Mouse (Mus musculus) forebrain, embryonic 14.5 days (tissue): ENCODE measurements at regions not wholly inside any gene's neighbourhood (a gene's known extent, or its start where the extent isn't known, plus 50 kb on each side); places are given as distances from the start of the nearest gene placed in this dataset.
A peak's percentile ranks its signal among the peaks of the same experiment; 100 is the strongest.

Experiments
- ATAC-seq: fragments of 200-750 bp; cut with Nextera tagmentation; 2 replicates; pipeline ENCODE4 v1.8.0; 2017; ENCODE audit warnings: mild to moderate bottlenecking, moderate library complexity
- DNase-seq: peaks from one replicate; pipeline ENCODE4 v3.0.0-alpha.2; 2015; ENCODE audit warnings: low spot score
- H3K27ac ChIP-seq: fragments of 300-500 bp; sonication (generic); 2 replicates; pipeline ENCODE4 v1.5.1; 2014; ENCODE audit warnings: low read depth, mild to moderate bottlenecking, control low read depth, low read length, moderate library complexity
- H3K27me3 ChIP-seq: fragments of 300-500 bp; sonication (generic); replicated peaks from 2 replicates; pipeline ENCODE4 v1.6.1; 2014; ENCODE audit warnings: low read length, control low read depth, mixed read lengths; ENCODE audit not compliant: control insufficient read depth, insufficient read depth
- H3K36me3 ChIP-seq: fragments of 300-500 bp; sonication (generic); 2 replicates; pipeline ENCODE4 v1.6.1; 2014; ENCODE audit warnings: low read length, control low read depth; ENCODE audit not compliant: control insufficient read depth, insufficient read depth
- H3K4me1 ChIP-seq: fragments of 300-500 bp; sonication (generic); 2 replicates; pipeline ENCODE4 v1.6.1; 2014; ENCODE audit warnings: antibody characterized with exemption, low read length, control low read depth; ENCODE audit not compliant: control insufficient read depth, insufficient read depth
- H3K4me2 ChIP-seq: fragments of 300-500 bp; sonication (generic); 2 replicates; pipeline ENCODE4 v1.6.1; 2014; ENCODE audit warnings: mild to moderate bottlenecking, control low read depth, low read length
- H3K4me3 ChIP-seq: fragments of 300-500 bp; sonication (generic); 2 replicates; pipeline ENCODE4 v1.5.1; 2014; ENCODE audit warnings: low read depth, low read length, control low read depth
- H3K9ac ChIP-seq: fragments of 300-500 bp; sonication (generic); 2 replicates; pipeline ENCODE4 v1.6.1; 2014; ENCODE audit warnings: mild to moderate bottlenecking, low read length, control low read depth, moderate library complexity
- H3K9me3 ChIP-seq: fragments of 300-500 bp; sonication (generic); replicated peaks from 2 replicates; pipeline ENCODE4 v1.6.1; 2016; ENCODE audit warnings: low read length, control low read depth, mixed read lengths; ENCODE audit not compliant: control insufficient read depth
- WGBS: fragments of 180-500 bp; shearing (Covaris S2); extraction: QIAGEN DNeasy Blood & Tissue Kit; methylation state at CpG from one replicate; pipeline ENCODE4 v1.1.7; 2014; 5-methylcytosine and 5-hydroxymethylcytosine counted together

DNA sequence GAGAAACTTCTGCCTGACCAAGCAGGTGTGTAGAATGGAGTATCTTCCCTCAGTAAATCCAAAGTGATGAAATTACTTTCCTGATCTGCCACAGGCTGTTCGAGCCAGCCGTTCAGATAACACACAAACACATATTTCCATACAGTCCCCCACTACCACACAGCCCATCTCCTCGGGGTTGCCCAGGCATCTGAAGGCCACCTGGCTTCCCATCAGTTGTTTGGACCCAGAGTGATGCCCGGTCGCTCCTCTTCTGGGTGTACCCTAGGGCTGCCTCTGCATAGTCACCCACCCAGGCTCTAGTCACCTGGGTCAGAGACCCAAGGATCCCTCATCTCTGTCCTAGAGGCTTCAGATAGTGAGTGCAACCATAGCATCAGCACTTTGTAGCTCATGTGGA is 107.9 kb downstream of the CK137956 start:
- Histone ChIP-seq H3K4me1 (no peaks in the 10 kb centered on the region), H3K4me3 (no peak overlapping the region), H3K9ac (no peak overlapping the region), H3K27me3 (no peaks in the 10 kb centered on the region), H3K27ac (no peak overlapping the region), H3K36me3 (no peaks in the 10 kb centered on the region), H3K4me2 (no peak overlapping the region), H3K9me3 (no peaks in the 10 kb centered on the region)
- WGBS = 91% methylated on average over 5 of the region's 5 CpGs
- ATAC-seq (no peak), DNase-seq (no peak)

DNA sequence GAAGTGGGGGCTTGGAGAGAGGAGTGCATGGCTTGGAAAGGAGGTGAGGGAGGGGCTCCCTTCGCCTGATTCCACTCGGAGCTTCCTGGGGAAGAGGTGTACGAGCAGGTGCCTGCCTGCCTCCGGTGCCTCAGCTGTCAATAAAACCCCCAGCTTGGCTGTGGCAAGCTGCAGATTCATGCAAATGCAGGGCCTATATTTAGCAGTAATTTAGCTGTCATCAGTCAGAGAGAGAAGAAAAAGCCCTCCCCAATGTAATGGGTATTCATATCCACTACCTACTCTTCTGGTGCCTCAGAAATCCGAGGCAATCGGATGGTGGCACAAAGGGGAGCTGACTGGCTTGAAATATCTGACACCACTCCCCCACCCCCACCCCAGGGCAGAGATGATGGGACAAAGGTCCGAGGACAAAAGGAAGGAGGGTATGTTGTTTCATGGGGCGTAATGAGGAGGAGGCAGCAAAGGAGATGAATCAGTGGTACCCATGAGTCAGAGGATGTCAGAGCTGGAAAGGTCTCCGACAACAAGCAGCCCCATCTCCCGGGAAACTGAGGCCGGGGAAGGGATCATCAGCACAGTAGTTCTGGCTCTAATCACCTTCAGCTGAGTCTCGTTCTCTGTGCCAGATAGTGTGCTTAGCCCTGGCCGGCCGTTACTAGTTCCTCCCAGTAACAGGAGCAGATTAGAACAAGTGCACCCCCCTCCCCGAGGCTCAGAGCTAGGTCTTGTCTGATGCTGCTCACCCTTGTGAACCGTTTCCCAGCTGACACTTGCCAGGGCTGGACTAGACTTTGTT is 109.2 kb downstream of the CK137956 start:
- no peaks in the 10 kb centered on the region for H3K27me3 ChIP-seq
- H3K4me3 ChIP-seq = no peak overlapping the region
- no peaks in the 10 kb centered on the region for H3K4me1 ChIP-seq
- peak; percentile 75 for ATAC-seq
- H3K9me3 ChIP-seq = no peaks in the 10 kb centered on the region
- DNase-seq = peak; percentile 79
- WGBS = 45% methylated on average over 16 of the region's 16 CpGs
- H3K4me2 ChIP-seq = peak overlapping the region; percentile 4; the same call in 1 of the 2 replicates
- peak overlapping the region; percentile 17; the same call in 1 of the 2 replicates for H3K9ac ChIP-seq
- no peaks in the 10 kb centered on the region for H3K36me3 ChIP-seq
- H3K27ac ChIP-seq = peak overlapping the region; percentile 82

DNA sequence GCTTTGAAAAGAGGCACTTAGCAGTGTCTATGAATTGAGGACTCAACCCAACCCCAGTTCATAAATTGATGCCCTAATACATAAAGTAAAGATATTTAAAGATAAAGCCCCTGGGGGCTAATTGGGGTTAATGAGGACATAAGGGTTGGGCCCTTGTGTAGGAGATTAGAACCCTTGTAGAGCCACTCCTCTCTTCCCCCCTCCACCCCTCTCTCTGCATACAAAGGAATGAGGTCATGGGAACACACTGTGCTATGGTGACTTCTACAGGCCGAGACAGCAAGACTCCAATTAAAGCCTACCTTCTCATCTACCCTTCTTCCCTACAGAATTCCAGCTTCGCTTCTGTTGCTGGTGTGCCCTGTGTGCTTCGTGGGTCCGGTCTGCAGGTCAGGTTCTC is 110.5 kb downstream of the CK137956 start:
- no peaks in the 10 kb centered on the region for H3K4me1 ChIP-seq
- WGBS = 55% methylated on average over 4 of the region's 4 CpGs
- no peak overlapping the region for H3K4me2 ChIP-seq
- H3K27ac ChIP-seq = no peak overlapping the region
- no peaks in the 10 kb centered on the region for H3K27me3 ChIP-seq
- DNase-seq (no peak), ATAC-seq (no peak)
- H3K36me3 ChIP-seq = no peaks in the 10 kb centered on the region
- no peak overlapping the region for H3K9ac ChIP-seq
- H3K9me3 ChIP-seq = no peaks in the 10 kb centered on the region
- H3K4me3 ChIP-seq = no peak overlapping the region

DNA sequence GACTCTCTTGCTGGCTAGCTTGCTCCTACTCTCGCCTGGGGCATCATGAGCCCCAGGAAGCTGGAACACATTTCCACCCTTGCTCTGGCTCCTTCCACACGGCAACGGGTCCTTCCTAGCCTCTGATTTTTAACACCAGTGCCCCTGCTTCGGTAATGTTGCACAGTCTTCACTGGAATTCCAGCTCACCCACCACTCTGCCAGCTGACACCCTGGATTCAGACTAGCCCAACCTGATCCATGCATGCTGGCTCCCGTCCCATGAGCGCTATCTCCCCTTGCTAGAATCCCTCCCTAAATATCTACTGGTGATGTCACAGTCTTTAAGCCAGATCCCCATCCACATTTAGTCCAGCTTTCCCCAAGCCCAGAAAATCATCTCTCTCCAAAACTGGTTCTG is 111.2 kb downstream of the CK137956 start:
- H3K4me2 ChIP-seq = no peak overlapping the region
- H3K27ac ChIP-seq = no peak overlapping the region
- no peaks in the 10 kb centered on the region for H3K4me1 ChIP-seq
- no peaks in the 10 kb centered on the region for H3K27me3 ChIP-seq
- no peak for ATAC-seq
- H3K4me3 ChIP-seq = no peak overlapping the region
- H3K9me3 ChIP-seq = no peaks in the 10 kb centered on the region
- H3K9ac ChIP-seq = no peak overlapping the region
- no peaks in the 10 kb centered on the region for H3K36me3 ChIP-seq
- DNase-seq = no peak
- WGBS = 95% methylated on average over 6 of the region's 6 CpGs

DNA sequence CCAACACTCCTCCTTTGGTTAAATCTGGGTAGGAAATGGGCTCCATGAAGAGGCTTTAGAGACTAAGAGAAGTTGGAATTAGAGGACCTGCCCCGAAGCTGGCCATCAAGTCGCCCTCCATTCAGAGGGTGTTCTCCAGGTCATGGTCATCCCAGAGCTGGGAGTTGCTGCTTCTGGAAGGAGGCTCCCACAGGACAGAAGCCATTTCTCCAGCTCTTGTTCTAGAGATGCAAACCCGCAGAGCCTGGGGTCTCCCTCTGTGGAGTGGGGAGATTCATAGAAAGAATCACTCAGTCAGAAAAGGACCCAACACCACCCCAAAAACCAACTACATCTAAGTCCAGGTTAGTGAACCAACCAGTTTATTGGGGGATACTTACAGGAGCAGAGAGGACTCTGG is 112.2 kb downstream of the CK137956 start:
- no peak for DNase-seq
- no peaks in the 10 kb centered on the region for H3K36me3 ChIP-seq
- H3K4me2 ChIP-seq = no peak overlapping the region
- H3K9ac ChIP-seq = no peak overlapping the region
- H3K9me3 ChIP-seq = no peaks in the 10 kb centered on the region
- H3K27me3 ChIP-seq = no peaks in the 10 kb centered on the region
- H3K4me3 ChIP-seq = no peak overlapping the region
- H3K4me1 ChIP-seq = no peaks in the 10 kb centered on the region
- 93% methylated on average over 3 of the region's 3 CpGs for WGBS
- no peak overlapping the region for H3K27ac ChIP-seq
- ATAC-seq = no peak

DNA sequence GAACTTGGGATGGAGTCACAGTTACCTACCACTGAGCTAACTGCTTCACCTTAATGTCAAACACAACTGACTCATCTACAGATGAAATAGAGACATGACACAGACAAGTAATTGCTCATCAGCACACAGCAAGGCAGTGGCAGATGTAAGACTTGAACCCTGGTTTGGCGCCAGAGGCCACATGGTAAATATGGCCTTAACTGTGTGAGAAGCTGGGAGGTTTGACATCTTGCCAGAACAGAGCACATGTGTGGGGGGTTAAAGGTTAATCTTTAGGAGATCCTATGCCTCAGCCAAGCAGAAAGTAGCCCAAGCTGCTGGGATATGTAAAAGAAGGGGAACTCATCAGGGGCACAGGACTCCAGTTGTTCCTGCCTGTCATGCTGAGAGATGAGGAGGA is 114.9 kb downstream of the CK137956 start:
- ATAC-seq (no peak), DNase-seq (no peak)
- Histone ChIP-seq H3K9me3 (no peaks in the 10 kb centered on the region), H3K4me2 (no peak overlapping the region), H3K36me3 (no peaks in the 10 kb centered on the region), H3K27ac (no peak overlapping the region), H3K9ac (no peak overlapping the region), H3K4me1 (no peaks in the 10 kb centered on the region), H3K27me3 (no peaks in the 10 kb centered on the region), H3K4me3 (no peak overlapping the region)
- 97% methylated on average over 1 of the region's 1 CpGs for WGBS

DNA sequence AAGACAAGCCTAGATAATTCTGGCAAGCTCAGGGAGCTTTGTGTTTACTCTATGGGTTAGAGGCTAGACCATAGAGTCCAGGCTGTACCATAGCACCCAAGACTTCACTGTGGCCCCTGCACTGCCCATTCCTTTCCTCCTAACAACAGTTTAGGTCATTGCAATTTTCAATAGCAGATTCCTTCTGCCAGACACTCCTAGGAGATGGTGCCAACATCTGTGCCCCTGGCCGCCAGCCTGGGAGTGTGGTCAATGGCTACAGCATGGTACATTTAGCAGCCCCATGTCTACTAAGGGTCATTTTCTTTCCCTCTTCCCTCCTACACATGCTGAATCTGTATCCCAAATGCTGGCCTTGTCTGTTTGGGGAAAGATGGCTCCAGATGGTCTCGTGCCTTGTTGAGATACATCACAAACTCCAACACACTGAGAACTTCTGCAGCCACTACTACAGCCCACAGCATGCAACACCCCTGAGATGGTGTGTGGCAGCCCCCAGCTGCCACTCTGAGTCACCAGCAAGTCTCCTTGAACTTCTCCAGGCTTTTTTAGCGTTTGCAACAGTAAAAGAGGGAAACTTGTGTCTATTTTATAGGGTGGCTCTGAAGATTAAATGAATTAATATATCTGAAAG is 115.9 kb downstream of the CK137956 start:
- DNase-seq (no peak), ATAC-seq (no peak)
- H3K36me3 ChIP-seq = no peaks in the 10 kb centered on the region
- H3K4me3 ChIP-seq = no peak overlapping the region
- H3K27ac ChIP-seq = no peak overlapping the region
- WGBS = 82% methylated on average over 3 of the region's 3 CpGs
- no peaks in the 10 kb centered on the region for H3K9me3 ChIP-seq
- H3K9ac ChIP-seq = no peak overlapping the region
- no peaks in the 10 kb centered on the region for H3K27me3 ChIP-seq
- no peaks in the 10 kb centered on the region for H3K4me1 ChIP-seq
- no peak overlapping the region for H3K4me2 ChIP-seq

DNA sequence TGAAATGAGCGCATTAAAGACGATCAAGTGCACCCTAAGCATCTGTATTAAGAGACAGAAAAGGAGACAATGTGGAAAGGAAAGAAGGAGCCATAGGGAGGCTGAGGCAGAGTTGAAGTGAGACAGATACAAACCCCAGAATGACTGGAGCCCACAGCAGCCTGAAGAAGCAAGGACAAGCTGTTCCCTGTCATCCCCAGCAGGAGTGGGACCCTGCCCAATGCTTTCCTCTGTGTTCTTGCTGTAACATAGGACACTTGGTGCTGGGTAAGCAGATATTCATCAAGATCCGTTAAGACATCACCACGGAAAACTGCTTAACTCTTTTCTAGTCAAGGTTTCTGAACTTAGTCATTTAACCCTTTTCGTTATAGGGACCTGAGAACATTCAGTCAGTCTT is 121.4 kb downstream of the CK137956 start:
- 89% methylated on average over 5 of the region's 5 CpGs for WGBS
- Histone ChIP-seq H3K27ac (no peak overlapping the region), H3K4me3 (no peak overlapping the region), H3K4me1 (no peaks in the 10 kb centered on the region), H3K27me3 (no peaks in the 10 kb centered on the region), H3K4me2 (no peak overlapping the region), H3K9me3 (no peaks in the 10 kb centered on the region), H3K9ac (no peak overlapping the region), H3K36me3 (no peaks in the 10 kb centered on the region)
- ATAC-seq = no peak
- no peak for DNase-seq

DNA sequence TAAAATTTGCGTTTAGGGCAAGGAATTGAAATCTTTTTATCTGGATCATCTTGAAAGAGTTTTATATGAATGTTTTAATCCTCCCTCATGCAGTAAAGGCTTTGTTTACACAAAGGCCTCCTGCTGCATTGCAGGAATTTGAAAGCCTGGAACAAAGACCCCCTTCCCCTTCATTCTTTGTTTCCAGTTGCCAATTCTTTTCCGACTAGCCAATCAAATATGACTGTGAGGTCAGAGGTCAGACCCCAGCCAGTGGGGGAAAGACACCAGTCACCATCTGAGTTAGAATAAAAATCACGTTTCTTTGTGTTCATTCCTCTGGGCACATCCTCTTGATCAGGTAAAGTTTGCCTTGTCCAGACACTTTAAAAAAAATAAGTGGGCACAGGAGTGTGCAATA is 124.4 kb downstream of the CK137956 start:
- Histone ChIP-seq H3K27me3 (no peaks in the 10 kb centered on the region), H3K9ac (no peak overlapping the region), H3K9me3 (no peaks in the 10 kb centered on the region), H3K4me2 (no peak overlapping the region), H3K4me3 (no peak overlapping the region), H3K27ac (no peak overlapping the region), H3K4me1 (no peaks in the 10 kb centered on the region), H3K36me3 (no peaks in the 10 kb centered on the region)
- WGBS = 14% methylated on average over 3 of the region's 3 CpGs
- DNase-seq (no peak), ATAC-seq (no peak)
